Mouse (Mus musculus) thymus, postnatal 25 days (tissue): ENCODE data around the gene Pycr2.
"Not testable (repeated sequence)": the region's sequence is repeated elsewhere in the genome, so short reads cannot be mapped to it uniquely, and the experiment has no call there.

ENCODE experiments used
- DNase-seq: peaks from one replicate; pipeline ENCODE4 v3.0.0; 2022

The Pycr2 gene

GRCm38 (mm10) chr1:180904039-180904814 is at the start of gene Pycr2:
Gene Pycr2, plus strand, starts transcription at chr1:180904293.
- peak; percentile 95 for DNase-seq

GRCm38 (mm10) chr1:180858763-180859162 is 45.3 kb upstream of the Pycr2 start:
- no peak for DNase-seq

GRCm38 (mm10) chr1:180860030-180860429 is 44.1 kb upstream of the Pycr2 start:
- DNase-seq: no peak

GRCm38 (mm10) chr1:180863606-180864005 is 40.5 kb upstream of the Pycr2 start:
- peak; percentile 35 for DNase-seq

- no peak for DNase-seq
Observed at GRCm38 (mm10) chr1:180866001-180866400, 38.1 kb upstream of the Pycr2 start.

GRCm38 (mm10) chr1:180870122-180870650 is 33.9 kb upstream of the Pycr2 start:
- DNase-seq: no peak

GRCm38 (mm10) chr1:180873861-180874484 is 30.1 kb upstream of the Pycr2 start:
- DNase-seq: peak; percentile 77

- DNase-seq: no peak
Observed at GRCm38 (mm10) chr1:180874615-180875014, 29.5 kb upstream of the Pycr2 start.

GRCm38 (mm10) chr1:180875126-180875525 is 29.0 kb upstream of the Pycr2 start:
- peak; percentile 56 for DNase-seq

GRCm38 (mm10) chr1:180877466-180877865 is 26.6 kb upstream of the Pycr2 start:
- no peak for DNase-seq

- no peak for DNase-seq
Observed at GRCm38 (mm10) chr1:180881768-180882167, 22.3 kb upstream of the Pycr2 start.

GRCm38 (mm10) chr1:180883731-180884130 is 20.4 kb upstream of the Pycr2 start:
- DNase-seq: peak; percentile 50

GRCm38 (mm10) chr1:180884484-180884883 is 19.6 kb upstream of the Pycr2 start:
- DNase-seq: peak; percentile 60

- DNase-seq: no peak
Observed at GRCm38 (mm10) chr1:180888556-180889042, 15.5 kb upstream of the Pycr2 start.

- DNase-seq: no peak
Observed at GRCm38 (mm10) chr1:180889172-180889571, 14.9 kb upstream of the Pycr2 start.

GRCm38 (mm10) chr1:180889841-180890240 is 14.3 kb upstream of the Pycr2 start:
- DNase-seq: peak; percentile 74

GRCm38 (mm10) chr1:180892808-180893207 is 11.3 kb upstream of the Pycr2 start, which contains the start of gene Lefty2:
Gene Lefty2, plus strand, starts transcription at chr1:180893108.
- no peak for DNase-seq

GRCm38 (mm10) chr1:180894088-180894987 is 9.8 kb upstream of the Pycr2 start:
- DNase-seq: not testable (repeated sequence)

- no peak for DNase-seq
Observed at GRCm38 (mm10) chr1:180901107-180901506, 3.0 kb upstream of the Pycr2 start.

GRCm38 (mm10) chr1:180902915-180903314 is 1.2 kb upstream of the Pycr2 start:
- DNase-seq: no peak

- DNase-seq: no peak
Observed at GRCm38 (mm10) chr1:180903666-180904038, 441 bp upstream of the Pycr2 start.

GRCm38 (mm10) chr1:180904815-180905080 is 655 bp downstream of the Pycr2 start:
- no peak for DNase-seq

- peak; percentile 37 for DNase-seq
Observed at GRCm38 (mm10) chr1:180905307-180905706, 1.2 kb downstream of the Pycr2 start.
